Mouse (Mus musculus) adrenal gland, postnatal 14 days (tissue): ENCODE measurements around the gene Nptxr. TPM values are rescaled to one million over a fixed set of nuclear protein-coding genes. Genes with fewer than 3 reads are reported as not detected.

ENCODE experiments used
- DNase-seq: peaks from one replicate; pipeline ENCODE4 v3.0.0; 2021; ENCODE audit warnings: mixed read lengths
- total RNA-seq: library from RNA; stranded (reverse); gene quantifications from 2 replicates; pipeline ENCODE4 v1.2.3, GENCODE M21; 2021

Gene Nptxr
- total RNA-seq, 1 experiment from 2014 or later, result 7.0 TPM

- DNase-seq, result peak; percentile 90
Observed at GRCm38 (mm10) chr15:79752742-79753419, 51.7 kb downstream of the Nptxr start.

- no peak for DNase-seq
Observed at GRCm38 (mm10) chr15:79751772-79752171, 52.8 kb downstream of the Nptxr start.

- no peak for DNase-seq
Observed at GRCm38 (mm10) chr15:79750266-79750665, 54.3 kb downstream of the Nptxr start.

- DNase-seq, result no peak
Observed at GRCm38 (mm10) chr15:79749162-79749561, 55.4 kb downstream of the Nptxr start.

GRCm38 (mm10) chr15:79747998-79748397 lies 56.6 kb downstream of the Nptxr start:
- peak; percentile 45 for DNase-seq

GRCm38 (mm10) chr15:79745883-79746282 lies 58.7 kb downstream of the Nptxr start:
- no peak for DNase-seq

- DNase-seq, result no peak
Observed at GRCm38 (mm10) chr15:79745312-79745711, 59.3 kb downstream of the Nptxr start.

GRCm38 (mm10) chr15:79744742-79745141 lies 59.8 kb downstream of the Nptxr start:
- DNase-seq, result no peak

GRCm38 (mm10) chr15:79744001-79744400 lies 60.6 kb downstream of the Nptxr start:
- no peak for DNase-seq

- no peak for DNase-seq
Observed at GRCm38 (mm10) chr15:79742706-79743023, 61.9 kb downstream of the Nptxr start.

- peak; percentile 96 for DNase-seq
Observed at GRCm38 (mm10) chr15:79741921-79742705, 62.5 kb downstream of the Nptxr start, which contains the start of gene Sun2. Sun2 (minus strand) TSS chr15:79742536.

GRCm38 (mm10) chr15:79741173-79741858 lies 63.2 kb downstream of the Nptxr start:
- DNase-seq, result peak; percentile 47

GRCm38 (mm10) chr15:79740739-79741138 lies 63.8 kb downstream of the Nptxr start:
- DNase-seq, result no peak

Other genes with a start within 250 kb of the Nptxr start
- 3.1 TPM in 2 replicates for gene Dmc1, start 199.7 kb downstream of the Nptxr start, total RNA-seq
- gene Fam227a, start 145.8 kb downstream of the Nptxr start, total RNA-seq, result 2.6 and 4.8 TPM in 2 replicates
- 21.9 and 24.8 TPM in 2 replicates for gene Cby1, start 145.6 kb downstream of the Nptxr start, total RNA-seq
- 116 and 120 TPM in 2 replicates for gene Tomm22, start 133.9 kb downstream of the Nptxr start, total RNA-seq
- gene Josd1, start 116.8 kb downstream of the Nptxr start, total RNA-seq, result 38.0 and 43.9 TPM in 2 replicates
- 26.1 and 35.8 TPM in 2 replicates for gene Gtpbp1, start 113.9 kb downstream of the Nptxr start, total RNA-seq
- gene Sun2, start 62.2 kb downstream of the Nptxr start, total RNA-seq, result 61.1 and 78.0 TPM in 2 replicates
- 16.6 and 20.1 TPM in 2 replicates for gene Dnal4, start 26.9 kb downstream of the Nptxr start, total RNA-seq
- 0.71 and 0.96 TPM in 2 replicates for gene Npcd, start 29.5 kb upstream of the Nptxr start, total RNA-seq
- gene Cbx6, start 29.9 kb upstream of the Nptxr start, total RNA-seq, result 60.1 and 64.8 TPM in 2 replicates
- 19.8 and 38.2 TPM in 2 replicates for gene Apobec3, start 86.9 kb upstream of the Nptxr start, total RNA-seq
- 7.2 and 12.8 TPM in 2 replicates for gene Cbx7, start 166.4 kb upstream of the Nptxr start, total RNA-seq
- 43.0 and 49.3 TPM in 2 replicates for gene Pdgfb, start 210.2 kb upstream of the Nptxr start, total RNA-seq